Mouse (Mus musculus) testis, adult 2 months (tissue): ENCODE measurements around the gene Smg6.

Experiments used
- CTCF ChIP-seq: fragments of 200-500 bp; IDR thresholded peaks from 2 replicates; pipeline ENCODE4 v1.5.1; 2012; ENCODE audit warnings: low read depth, mild to moderate bottlenecking, inconsistent platforms, low read length, moderate library complexity; ENCODE audit not compliant: control insufficient read depth, insufficient read depth, insufficient replicate concordance
- POLR2A ChIP-seq: fragments of 200-500 bp; IDR thresholded peaks from 2 replicates; pipeline ENCODE4 v1.6.1; 2012; ENCODE audit warnings: low read depth, mild to moderate bottlenecking, inconsistent platforms, low read length, moderate library complexity; ENCODE audit not compliant: control insufficient read depth

DNA sequence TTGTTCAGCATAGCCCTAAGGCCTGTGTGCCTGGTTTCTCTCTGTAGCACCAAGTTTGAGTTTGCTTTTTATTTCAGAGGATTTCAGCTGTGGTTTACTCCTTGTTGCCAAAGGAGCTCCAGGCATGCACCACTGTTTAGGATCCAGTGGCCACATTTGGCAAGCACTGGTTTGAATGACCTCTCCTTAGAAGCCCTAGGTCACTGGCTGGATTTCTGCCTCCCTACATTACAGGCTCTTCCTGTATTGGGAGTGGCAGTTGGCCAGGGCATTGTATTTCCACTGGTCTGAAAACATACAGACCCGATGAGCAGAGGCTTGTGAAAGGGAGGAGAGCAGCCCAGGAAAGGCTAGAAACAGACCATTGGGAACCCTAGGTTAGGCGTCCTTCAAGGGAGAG lies 63.4 kb downstream of the Smg6 start:
- TF ChIP-seq CTCF, result no peak
- TF ChIP-seq POLR2A, result no peak
